Mouse (Mus musculus) kidney, adult 2 months (tissue): Measurements from ENCODE around the gene S1pr5. TPM values are rescaled to one million over a fixed set of nuclear protein-coding genes. Genes with fewer than 3 reads are reported as not detected.

Experiments
- DNase-seq: peaks from one replicate; pipeline ENCODE4 v3.0.0; 2021
- H3K27ac ChIP-seq: fragments of 200-500 bp; 2 replicates; pipeline ENCODE4 v1.5.1; 2012; ENCODE audit warnings: low read depth, low read length, control low read depth, inconsistent platforms; ENCODE audit not compliant: insufficient read depth
- H3K27me3 ChIP-seq: fragments of 200-500 bp; replicated peaks from 2 replicates; pipeline ENCODE4 v1.6.1; 2012; ENCODE audit warnings: mild to moderate bottlenecking, moderate library complexity, low read length, inconsistent platforms; ENCODE audit not compliant: control insufficient read depth, insufficient read depth
- H3K36me3 ChIP-seq: fragments of 200-500 bp; 2 replicates; pipeline ENCODE4 v1.6.1; 2012; ENCODE audit warnings: mild to moderate bottlenecking, moderate library complexity, low read length, inconsistent platforms; ENCODE audit not compliant: control insufficient read depth, insufficient read depth
- H3K4me1 ChIP-seq: fragments of 200-500 bp; 2 replicates; pipeline ENCODE4 v1.6.1; 2011; ENCODE audit warnings: low read length; ENCODE audit not compliant: control insufficient read depth, insufficient read depth
- H3K4me3 ChIP-seq: fragments of 200-500 bp; 2 replicates; pipeline ENCODE4 v1.5.1; 2011; ENCODE audit warnings: mild to moderate bottlenecking, low read depth, low read length, control low read depth; ENCODE audit not compliant: insufficient read depth
- CTCF ChIP-seq: fragments of 200-500 bp; conservative IDR thresholded peaks from 2 replicates; pipeline ENCODE4 v1.5.1; 2011; ENCODE audit warnings: low read depth, mild to moderate bottlenecking, control low read depth, low read length, moderate library complexity, mixed read lengths; ENCODE audit not compliant: insufficient read depth, insufficient read length
- POLR2A ChIP-seq: fragments of 200-500 bp; IDR thresholded peaks from one replicate; pipeline ENCODE4 v1.6.1; 2011; ENCODE audit warnings: low read depth, low read length, control low read depth
- WGBS: fragments of 180-500 bp; shearing (Covaris S2); methylation state at CpG from one replicate; pipeline ENCODE4 v1.1.7; 2018; 5-methylcytosine and 5-hydroxymethylcytosine counted together
- polyA plus RNA-seq: library from polyadenylated mRNA; depleted of rRNA; stranded (reverse); fragments of >200 nt; gene quantifications from 2 replicates; pipeline ENCODE4 v1.2.3, GENCODE M21; 2012; rRNA removed

The S1pr5 gene
- polyA plus RNA-seq, 1 experiment: 0.39 TPM

- DNase-seq: no peak
- TF ChIP-seq POLR2A (no peak), CTCF (no peak)
- H3K27ac ChIP-seq: no peak overlapping the region
- H3K36me3 ChIP-seq: no peaks in the 10 kb centered on the region
- no peaks in the 10 kb centered on the region for H3K27me3 ChIP-seq
- 89% methylated on average over 4 of the region's 4 CpGs for WGBS
- H3K4me1 ChIP-seq: no peaks in the 10 kb centered on the region
- H3K4me3 ChIP-seq: no peak overlapping the region
Measured at GRCm38 (mm10) chr9:21194787-21195493, 53.3 kb downstream of the S1pr5 start.

- H3K4me1 ChIP-seq: no peaks in the 10 kb centered on the region
- no peak for DNase-seq
- H3K36me3 ChIP-seq: no peaks in the 10 kb centered on the region
- no peak for TF ChIP-seq POLR2A
- no peak for TF ChIP-seq CTCF
- no peaks in the 10 kb centered on the region for H3K27me3 ChIP-seq
- no peak overlapping the region for H3K4me3 ChIP-seq
- WGBS: 90% methylated on average over 3 of the region's 3 CpGs
- H3K27ac ChIP-seq: no peak overlapping the region
Measured at GRCm38 (mm10) chr9:21193786-21194185, 54.5 kb downstream of the S1pr5 start.

Other genes with a start within 250 kb of the S1pr5 start
- 175 and 213 TPM in 2 replicates for gene Mrpl4, start 245.7 kb downstream of the S1pr5 start, polyA plus RNA-seq
- gene Icam1, start 232.5 kb downstream of the S1pr5 start, polyA plus RNA-seq: 23.4 and 25.9 TPM in 2 replicates
- 1.2 and 1.4 TPM in 2 replicates for gene Icam4, start 219.1 kb downstream of the S1pr5 start, polyA plus RNA-seq
- 0.34 and 0.49 TPM in 2 replicates for gene Icam5, start 216.4 kb downstream of the S1pr5 start, polyA plus RNA-seq
- gene Zglp1, start 181.3 kb downstream of the S1pr5 start, polyA plus RNA-seq: 0.38 TPM in 1 of 2 replicates, not detected in the other
- gene Gm49373, start 175.3 kb downstream of the S1pr5 start, polyA plus RNA-seq: 0.20 and 0.27 TPM in 2 replicates
- 59.8 and 67.0 TPM in 2 replicates for gene Fdx1l, start 174.8 kb downstream of the S1pr5 start, polyA plus RNA-seq
- 1.1 and 2.6 TPM in 2 replicates for gene Gm38431, start 156.4 kb downstream of the S1pr5 start, polyA plus RNA-seq
- gene Raver1, start 156.4 kb downstream of the S1pr5 start, polyA plus RNA-seq: 45.8 and 47.3 TPM in 2 replicates
- gene Tyk2, start 117.2 kb downstream of the S1pr5 start, polyA plus RNA-seq: 17.0 and 19.0 TPM in 2 replicates
- 53.1 and 72.6 TPM in 2 replicates for gene Cdc37, start 98.5 kb downstream of the S1pr5 start, polyA plus RNA-seq
- 7.8 and 9.0 TPM in 2 replicates for gene Pde4a, start 82.7 kb downstream of the S1pr5 start, polyA plus RNA-seq
- gene Keap1, start 9.1 kb downstream of the S1pr5 start, polyA plus RNA-seq: 42.8 and 52.4 TPM in 2 replicates
- 67.0 and 71.9 TPM in 2 replicates for gene Atg4d, start 16.9 kb upstream of the S1pr5 start, polyA plus RNA-seq
- 14.2 and 15.9 TPM in 2 replicates for gene Kri1, start 39.5 kb upstream of the S1pr5 start, polyA plus RNA-seq
- 20.2 and 24.1 TPM in 2 replicates for gene Cdkn2d, start 43.0 kb upstream of the S1pr5 start, polyA plus RNA-seq
- gene Ap1m2, start 63.9 kb upstream of the S1pr5 start, polyA plus RNA-seq: 30.6 and 36.2 TPM in 2 replicates
- gene Slc44a2, start 72.3 kb upstream of the S1pr5 start, polyA plus RNA-seq: 47.4 and 49.2 TPM in 2 replicates
- 31.9 and 33.0 TPM in 2 replicates for gene Ilf3, start 119.4 kb upstream of the S1pr5 start, polyA plus RNA-seq
- 23.7 and 25.2 TPM in 2 replicates for gene Qtrt1, start 163.4 kb upstream of the S1pr5 start, polyA plus RNA-seq
- 101 and 118 TPM in 2 replicates for gene Dnm2, start 176.5 kb upstream of the S1pr5 start, polyA plus RNA-seq